Comparison of ENCODE assay signal across 7 mouse cellular contexts in the genomic region with DNA sequence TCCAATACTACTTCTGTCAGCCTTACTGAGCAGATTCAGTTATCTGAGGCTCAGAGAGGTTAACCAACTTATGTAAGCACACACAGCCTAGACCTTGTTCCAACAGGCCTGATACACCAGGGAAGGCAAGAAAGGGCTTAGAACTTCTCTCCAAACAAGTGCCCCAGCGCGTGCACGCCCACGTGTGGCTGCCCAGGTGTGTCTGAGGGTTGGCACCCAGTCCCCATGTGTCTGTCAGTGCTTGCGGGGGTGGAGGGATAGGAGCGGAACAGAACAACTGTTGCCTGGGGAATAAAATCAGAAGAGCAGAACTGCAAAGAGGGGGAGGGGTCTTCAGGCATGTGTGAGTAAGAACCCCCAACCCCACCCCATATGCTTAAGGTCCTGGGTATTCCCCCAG. TPM values are rescaled to one million over a fixed set of nuclear protein-coding genes. Genes with fewer than 3 reads are reported as not detected.
DNase-seq lines count a peak whose midpoint lies in the region; ATAC-seq and TF ChIP-seq lines count a peak whose summit lies in the region.

No protein-coding gene starts in this region.

- H3K36me3 ChIP-seq in lung, postnatal 0 days (ENCODE audit: insufficient read depth, low read length) = no peaks in the 10 kb centered on the region

- TF ChIP-seq CTCF in lung, postnatal 0 days (IDR thresholded peaks at IDR 0.05) = no peak
- TF ChIP-seq CTCF in left cerebral cortex, adult 2 months (IDR thresholded peaks at IDR 0.05) = no peak

- H3K4me1 ChIP-seq in lung, postnatal 0 days (ENCODE audit: insufficient read depth, low read depth, low read length) = peaks cover 30% of the 10 kb centered on the region; the same call in 1 of the 2 replicates

- H3K27ac ChIP-seq in lung, postnatal 0 days (ENCODE audit: low read length) = 0 out of 2 replicates have a peak overlapping the region, but pooled peaks have one; percentile 9
- H3K27ac ChIP-seq in left cerebral cortex, adult 2 months = no peak overlapping the region

- H3K4me3 ChIP-seq in lung, postnatal 0 days (ENCODE audit: low read depth, low read length) = no peak overlapping the region
- no peak overlapping the region for H3K4me3 ChIP-seq in left cerebral cortex, adult 2 months

- WGBS in lung, postnatal 0 days = 35% methylated on average over 6 of the region's 6 CpGs

- no peaks in the 10 kb centered on the region for H3K9me3 ChIP-seq in lung, postnatal 0 days (ENCODE audit: low read length)

- peak; percentile 71 to 79 for DNase-seq in spleen, adult 18-20 months
- no peak for DNase-seq in spleen, postnatal 14 days (ENCODE audit: low spot score in 2 of 2)
- peak; percentile 79 for DNase-seq in gonadal fat pad, adult 2 months (ENCODE audit: low read depth)
- no peak for DNase-seq in lung, postnatal 0 days (ENCODE audit: low spot score)
- DNase-seq in thymus, postnatal 25 days = peak; percentile 88
- no peak for DNase-seq in right cerebral cortex, postnatal 10 days (ENCODE audit: low spot score in 2 of 2)
- no peak for DNase-seq in left cerebral cortex, adult 2 months (ENCODE audit: extremely low spot score in 1 of 2, low spot score in 2 of 2)

- H3K9ac ChIP-seq in lung, postnatal 0 days (replicated peaks; ENCODE audit: low read depth) = no peak overlapping the region

- TF ChIP-seq EP300 in lung, postnatal 0 days (IDR thresholded peaks at IDR 0.05) = no peak

- H3K27me3 ChIP-seq in lung, postnatal 0 days (replicated peaks; ENCODE audit: insufficient read depth, low read length) = no peaks in the 10 kb centered on the region

- intact Hi-C loops in left cerebral cortex, adult 2 months (cut with DNase I) = no loop called here

- no peak for ATAC-seq in lung, postnatal 0 days

- H3K4me2 ChIP-seq in lung, postnatal 0 days (replicated peaks; ENCODE audit: low read depth, low read length) = 0 out of 2 replicates have a peak overlapping the region, but pooled peaks have one; percentile 17

RNA-seq across cellular contexts. Expression of a gene that starts 31.7 kb away (rescaled TPM):
- 50.2 and 73.4 TPM in 2 replicates for polyA plus RNA-seq in gonadal fat pad, adult 2 months (2012; rRNA removed)
- 19.8 and 24.4 TPM in 2 replicates for polyA plus RNA-seq in lung, postnatal 0 days (2015; fragmentation: Nextera tagmentation; extraction: Ambion mirVana)
- 10 to 100 TPM; 50.6 to 52.2 TPM for total RNA-seq in left cerebral cortex, adult 2 months (2021)

RNA-seq across cellular contexts. Expression of a gene that starts 40.5 kb away (rescaled TPM):
- 94.7 and 116 TPM in 2 replicates for polyA plus RNA-seq in gonadal fat pad, adult 2 months (2012; rRNA removed)
- 21.2 and 28.1 TPM in 2 replicates for polyA plus RNA-seq in lung, postnatal 0 days (2015; fragmentation: Nextera tagmentation; extraction: Ambion mirVana)
- 10 to 100 TPM; 46.9 to 71.1 TPM for total RNA-seq in left cerebral cortex, adult 2 months (2021)

Comparison
In these comparisons a context has a peak if more than half of its experiments do, and no peak if none do; other contexts are left out.
1. DNase-seq: peak in spleen, adult 18-20 months (2 of 2), gonadal fat pad, adult 2 months (single experiment) and thymus, postnatal 25 days (single experiment); none in spleen, postnatal 14 days (0 of 2), lung, postnatal 0 days (single experiment), right cerebral cortex, postnatal 10 days (0 of 2) and left cerebral cortex, adult 2 months (0 of 2).